Mouse (Mus musculus): ENCODE measurements around the gene Rnf5. TPM values are rescaled to one million over a fixed set of nuclear protein-coding genes. Genes with fewer than 3 reads are reported as not detected.

Gene Rnf5
- polyA plus RNA-seq, 1 experiment from 2014 or later: 240 TPM

DNA sequence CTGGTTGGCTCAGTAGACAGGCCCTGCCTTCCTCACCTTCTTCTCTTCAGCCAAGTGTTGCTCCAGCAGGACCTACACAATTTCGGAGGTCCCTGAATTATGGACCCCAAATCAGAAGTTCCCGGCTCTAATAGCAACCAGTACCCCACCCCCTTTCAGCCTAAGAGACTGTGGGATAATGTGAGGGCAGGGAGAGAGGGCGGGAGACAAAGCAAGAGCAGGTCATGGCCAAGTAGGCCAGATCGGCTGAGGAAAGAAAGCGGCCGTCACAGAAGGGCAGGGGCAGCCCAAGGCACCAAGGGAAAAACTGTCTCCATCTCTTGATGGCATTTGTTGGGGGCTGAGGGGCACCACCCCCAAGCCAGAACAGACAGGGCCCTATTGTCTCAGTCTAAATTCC is 12.4 kb upstream of the Rnf5 start, which contains the start of gene Egfl8:
TSS of gene Egfl8 (minus strand) at position 101 of the 400 bp plus-strand sequence.
- no peak within 1 kb of the TSS for H3K4me2 ChIP-seq (replicated peaks)
- peaks cover 69% of the 10 kb centered on the region for H3K36me3 ChIP-seq
- H3K27ac ChIP-seq (replicated peaks): peak within 1 kb of the TSS; percentile 27; the same call in 1 of the 2 replicates
- no peak within 1 kb of the TSS for H3K4me3 ChIP-seq
- 0 out of 2 replicates have a peak within 1 kb of the TSS, but pooled peaks have one; percentile 31 for H3K9ac ChIP-seq (replicated peaks)
- ATAC-seq (ENCODE audit: low FRiP score, low read depth): no peak
- H3K9me3 ChIP-seq: no peaks in the 10 kb centered on the region
- WGBS: 66% methylated on average over 6 of the region's 6 CpGs
- H3K4me1 ChIP-seq: no peaks in the 10 kb centered on the region
- no peaks in the 10 kb centered on the region for H3K27me3 ChIP-seq

GRCm38 (mm10) chr17:34613830-34614229 is 10.3 kb upstream of the Rnf5 start:
- Histone ChIP-seq H3K27ac (replicated peaks) (0 out of 2 replicates have a peak overlapping the region, but pooled peaks have one; percentile 25), H3K36me3 (peaks cover 71% of the 10 kb centered on the region), H3K9ac (replicated peaks) (no peak overlapping the region), H3K27me3 (no peaks in the 10 kb centered on the region), H3K4me1 (0 out of 2 replicates have a peak, but pooled peaks cover under 1% of the 10 kb centered on the region), H3K4me3 (no peak overlapping the region), H3K4me2 (replicated peaks) (no peak overlapping the region), H3K9me3 (no peaks in the 10 kb centered on the region)
- WGBS: 90% methylated on average over 10 of the region's 10 CpGs
- no peak for ATAC-seq (ENCODE audit: low FRiP score, low read depth)

DNA sequence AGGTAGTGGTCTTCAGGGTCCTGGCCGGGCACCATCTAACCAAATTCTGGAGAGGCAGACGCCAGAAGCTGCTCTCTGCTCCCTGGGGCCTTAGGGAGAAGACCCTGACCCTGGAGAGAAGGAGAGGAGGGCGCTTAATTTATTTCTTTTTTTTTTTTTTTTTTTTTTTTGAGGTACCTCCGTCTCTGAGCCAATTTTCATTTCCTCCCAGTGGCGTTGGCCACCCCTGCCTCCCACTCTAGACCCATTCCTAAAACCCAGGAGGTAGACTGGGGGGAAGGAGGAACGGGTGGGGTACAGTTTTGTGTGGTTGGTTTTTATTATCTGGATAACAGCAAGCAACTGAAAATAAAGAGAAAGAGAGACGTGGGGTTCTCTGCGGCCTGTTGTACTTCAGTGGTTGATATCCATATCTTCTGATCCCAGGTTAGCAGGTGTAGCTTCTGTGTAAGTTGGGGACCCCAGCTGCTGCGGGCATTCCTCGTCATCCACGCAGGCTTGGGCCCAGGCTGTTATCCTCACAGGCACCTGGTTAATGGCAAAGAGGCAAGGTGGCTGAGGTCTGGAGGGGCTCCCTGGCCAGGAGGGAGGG is 9.7 kb upstream of the Rnf5 start:
- 92% methylated on average over 10 of the region's 11 CpGs for WGBS
- Histone ChIP-seq H3K4me1 (peaks cover 7% of the 10 kb centered on the region; the same call in 1 of the 2 replicates), H3K4me3 (no peak overlapping the region), H3K9me3 (no peaks in the 10 kb centered on the region), H3K27me3 (no peaks in the 10 kb centered on the region), H3K36me3 (peaks cover 71% of the 10 kb centered on the region), H3K27ac (replicated peaks) (no peak overlapping the region), H3K4me2 (replicated peaks) (no peak overlapping the region), H3K9ac (replicated peaks) (no peak overlapping the region)
- no peak for ATAC-seq (ENCODE audit: low FRiP score, low read depth)

- no peaks in the 10 kb centered on the region for H3K9me3 ChIP-seq
- H3K4me1 ChIP-seq: peaks cover 27% of the 10 kb centered on the region
- no peak overlapping the region for H3K4me3 ChIP-seq
- peaks cover 58% of the 10 kb centered on the region for H3K36me3 ChIP-seq
- WGBS: 95% methylated on average over 8 of the region's 8 CpGs
- no peak overlapping the region for H3K27ac ChIP-seq (replicated peaks)
- ATAC-seq (ENCODE audit: low FRiP score, low read depth): no peak
- no peak overlapping the region for H3K9ac ChIP-seq (replicated peaks)
- no peak overlapping the region for H3K4me2 ChIP-seq (replicated peaks)
- H3K27me3 ChIP-seq: no peaks in the 10 kb centered on the region
Observed at GRCm38 (mm10) chr17:34611050-34611449, 7.6 kb upstream of the Rnf5 start.

GRCm38 (mm10) chr17:34607997-34608396 is 4.5 kb upstream of the Rnf5 start:
- H3K9ac ChIP-seq (replicated peaks): no peak overlapping the region
- no peaks in the 10 kb centered on the region for H3K27me3 ChIP-seq
- peaks cover 38% of the 10 kb centered on the region for H3K4me1 ChIP-seq
- no peak for ATAC-seq (ENCODE audit: low FRiP score, low read depth)
- H3K4me3 ChIP-seq: no peak overlapping the region
- no peaks in the 10 kb centered on the region for H3K9me3 ChIP-seq
- peak overlapping the region; percentile 1; the same call in 1 of the 2 replicates for H3K4me2 ChIP-seq (replicated peaks)
- WGBS: 91% methylated on average over 7 of the region's 7 CpGs
- peaks cover 32% of the 10 kb centered on the region for H3K36me3 ChIP-seq
- no peak overlapping the region for H3K27ac ChIP-seq (replicated peaks)

GRCm38 (mm10) chr17:34606186-34607039 is 2.9 kb upstream of the Rnf5 start:
- no peaks in the 10 kb centered on the region for H3K9me3 ChIP-seq
- no peak for ATAC-seq (ENCODE audit: low FRiP score, low read depth)
- 17% methylated on average over 32 of the region's 32 CpGs for WGBS
- H3K4me2 ChIP-seq (replicated peaks): peak overlapping the region; percentile 99
- peak overlapping the region; percentile 94 for H3K27ac ChIP-seq (replicated peaks)
- H3K4me3 ChIP-seq: peak overlapping the region; percentile 99
- peaks cover 49% of the 10 kb centered on the region for H3K4me1 ChIP-seq
- peak overlapping the region; percentile 99 for H3K9ac ChIP-seq (replicated peaks)
- H3K36me3 ChIP-seq: peaks cover 23% of the 10 kb centered on the region
- no peaks in the 10 kb centered on the region for H3K27me3 ChIP-seq

DNA sequence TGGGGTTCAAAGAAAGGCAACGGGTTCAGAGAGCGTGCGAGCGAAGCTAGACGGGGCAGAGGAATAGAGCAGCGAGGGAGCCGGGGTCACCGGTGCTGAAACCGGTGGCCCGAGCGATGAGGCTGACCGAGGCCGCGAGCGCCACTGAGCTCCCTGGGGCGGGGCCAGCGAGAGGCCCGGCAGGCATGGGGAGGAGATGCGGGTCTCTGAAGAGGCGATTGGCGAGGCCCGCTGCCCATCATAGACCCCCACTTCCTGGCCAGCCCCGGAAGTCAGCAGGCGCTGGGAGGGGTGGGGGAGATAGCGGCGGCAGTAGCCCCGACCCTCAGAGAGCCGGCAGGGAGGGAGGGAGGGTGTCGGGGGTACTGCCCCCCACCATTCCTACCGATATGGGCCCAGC is 2.1 kb upstream of the Rnf5 start:
- H3K4me3 ChIP-seq: peak overlapping the region; percentile 99
- H3K9ac ChIP-seq (replicated peaks): peak overlapping the region; percentile 99
- H3K27me3 ChIP-seq: no peaks in the 10 kb centered on the region
- no peaks in the 10 kb centered on the region for H3K9me3 ChIP-seq
- H3K27ac ChIP-seq (replicated peaks): peak overlapping the region; percentile 94
- peaks cover 49% of the 10 kb centered on the region for H3K4me1 ChIP-seq
- H3K4me2 ChIP-seq (replicated peaks): peak overlapping the region; percentile 99
- peak; percentile 52 for ATAC-seq (ENCODE audit: low FRiP score, low read depth)
- whole genome bisulfite sequencing: 0% methylated on average over 27 of the region's 30 CpGs
- peaks cover 23% of the 10 kb centered on the region for H3K36me3 ChIP-seq

DNA sequence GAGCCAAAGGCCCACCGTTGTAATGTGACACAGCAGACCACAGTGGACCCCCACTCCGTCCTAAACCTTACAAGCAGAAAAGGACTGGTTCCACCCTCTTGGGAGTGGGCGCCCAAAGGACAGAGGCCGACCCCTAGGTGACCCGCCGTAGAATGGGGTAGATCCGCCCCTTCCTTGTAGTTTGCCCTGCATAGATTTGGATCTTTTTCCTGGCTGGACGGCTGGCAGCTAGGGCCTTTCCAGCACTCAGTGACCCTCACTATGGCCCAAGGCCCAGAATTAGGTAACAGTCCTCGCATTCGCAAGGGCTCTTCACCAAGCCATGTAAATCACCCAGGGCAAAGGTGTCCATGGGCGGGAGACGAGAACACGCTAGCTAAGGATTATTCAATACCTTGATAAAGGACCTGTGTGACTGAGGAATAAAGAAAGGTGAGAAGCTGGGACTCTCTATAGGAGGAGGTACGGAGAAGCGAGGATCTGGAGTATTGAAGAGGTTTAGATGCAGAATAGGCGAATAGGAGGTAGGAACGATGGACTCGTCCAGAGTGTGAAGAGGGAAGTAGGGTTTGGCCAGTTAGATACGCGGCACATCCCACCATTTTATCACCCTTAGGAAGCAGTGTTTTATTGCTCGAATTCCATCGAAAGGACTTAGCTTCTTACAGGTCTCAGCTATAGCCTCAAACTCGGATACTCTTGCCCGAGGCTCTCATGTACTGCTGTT is 1.2 kb upstream of the Rnf5 start:
- ATAC-seq (ENCODE audit: low FRiP score, low read depth): no peak; the same call in 1 of the 2 replicates
- 16% methylated on average over 24 of the region's 24 CpGs for WGBS
- H3K27ac ChIP-seq (replicated peaks): peak overlapping the region; percentile 94
- no peaks in the 10 kb centered on the region for H3K9me3 ChIP-seq
- H3K36me3 ChIP-seq: peaks cover 28% of the 10 kb centered on the region
- peaks cover 49% of the 10 kb centered on the region for H3K4me1 ChIP-seq
- H3K9ac ChIP-seq (replicated peaks): peak overlapping the region; percentile 99
- peak overlapping the region; percentile 99 for H3K4me3 ChIP-seq
- H3K27me3 ChIP-seq: no peaks in the 10 kb centered on the region
- peak overlapping the region; percentile 99 for H3K4me2 ChIP-seq (replicated peaks)

DNA sequence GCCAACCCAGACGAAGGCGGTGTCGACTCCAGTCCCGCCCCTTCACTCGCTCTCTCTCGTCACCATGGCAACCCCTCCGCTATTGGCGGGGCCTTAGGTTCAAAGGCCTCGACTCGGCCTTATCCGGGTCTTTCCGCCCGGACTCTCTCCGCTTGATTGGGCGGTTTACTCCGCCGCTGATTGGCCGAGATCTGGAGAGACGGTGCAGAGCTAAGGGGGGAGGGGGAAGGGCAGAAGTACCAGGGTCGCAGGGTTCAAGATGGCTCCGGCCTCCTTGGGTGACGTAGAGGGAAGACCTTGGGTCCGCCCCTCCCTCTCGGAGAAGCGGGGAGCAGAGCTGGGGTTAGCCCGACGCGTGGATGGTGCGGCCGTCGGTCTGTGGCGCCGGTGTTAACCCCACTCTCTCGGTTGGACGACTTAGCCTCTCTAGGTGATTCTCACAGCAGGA is 595 bp upstream of the Rnf5 start, which contains the start of gene Agpat1:
TSS of gene Agpat1 (plus strand) at position 202 of the 448 bp plus-strand sequence.
- peaks cover 28% of the 10 kb centered on the region for H3K36me3 ChIP-seq
- peak within 1 kb of the TSS; percentile 99 for H3K4me2 ChIP-seq (replicated peaks)
- peak within 1 kb of the TSS; percentile 99 for H3K9ac ChIP-seq (replicated peaks)
- WGBS: 1% methylated on average over 32 of the region's 35 CpGs
- peak within 1 kb of the TSS; percentile 94 for H3K27ac ChIP-seq (replicated peaks)
- H3K4me1 ChIP-seq: peaks cover 49% of the 10 kb centered on the region
- peak within 1 kb of the TSS; percentile 99 for H3K4me3 ChIP-seq
- ATAC-seq (ENCODE audit: low FRiP score, low read depth): peak; percentile 88
- H3K9me3 ChIP-seq: no peaks in the 10 kb centered on the region
- H3K27me3 ChIP-seq: no peaks in the 10 kb centered on the region

- WGBS: 90% methylated on average over 12 of the region's 12 CpGs
- Histone ChIP-seq H3K27ac (replicated peaks) (no peak overlapping the region), H3K4me1 (peaks cover 40% of the 10 kb centered on the region), H3K4me2 (replicated peaks) (peak overlapping the region; percentile 71), H3K4me3 (no peak overlapping the region), H3K9ac (replicated peaks) (peak overlapping the region; percentile 72; the same call in 1 of the 2 replicates), H3K9me3 (no peaks in the 10 kb centered on the region), H3K36me3 (peaks cover 24% of the 10 kb centered on the region), H3K27me3 (no peaks in the 10 kb centered on the region)
- no peak for ATAC-seq (ENCODE audit: low FRiP score, low read depth)
Observed at GRCm38 (mm10) chr17:34601796-34602195, 1.7 kb downstream of the Rnf5 start.

DNA sequence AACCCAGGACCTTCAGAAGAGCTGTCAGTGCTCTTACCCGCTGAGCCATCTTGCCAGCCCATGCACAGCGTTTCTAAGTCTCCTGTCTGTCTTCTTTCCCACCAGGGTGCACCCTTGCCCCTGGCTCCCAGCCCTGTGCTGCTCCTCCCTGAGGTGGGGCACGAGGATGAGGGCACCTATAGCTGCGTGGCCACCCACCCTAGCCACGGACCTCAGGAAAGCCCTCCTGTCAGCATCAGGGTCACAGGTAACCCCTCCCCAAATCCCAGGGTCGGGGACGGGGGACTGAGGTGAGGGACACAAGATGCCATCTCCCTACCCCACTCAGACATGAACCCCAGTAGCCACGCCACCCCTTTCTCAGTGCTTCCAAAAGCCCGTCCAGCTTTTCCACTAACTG is 3.6 kb downstream of the Rnf5 start:
- H3K4me2 ChIP-seq (replicated peaks): no peak overlapping the region
- 73% methylated on average over 9 of the region's 9 CpGs for WGBS
- peaks cover 42% of the 10 kb centered on the region for H3K4me1 ChIP-seq
- H3K9ac ChIP-seq (replicated peaks): no peak overlapping the region
- H3K4me3 ChIP-seq: no peak overlapping the region
- H3K27ac ChIP-seq (replicated peaks): no peak overlapping the region
- H3K36me3 ChIP-seq: peaks cover 38% of the 10 kb centered on the region
- H3K9me3 ChIP-seq: no peaks in the 10 kb centered on the region
- no peaks in the 10 kb centered on the region for H3K27me3 ChIP-seq
- ATAC-seq (ENCODE audit: low FRiP score, low read depth): no peak
